Mouse (Mus musculus) heart, adult 2 months (tissue): ENCODE measurements around the gene Myo10.

Experiments used
- CTCF ChIP-seq: fragments of 200-600 bp; IDR thresholded peaks from 2 replicates; pipeline ENCODE4 v1.8.1; 2022; ENCODE audit warnings: antibody characterized with exemption, mild to moderate bottlenecking, moderate library complexity
- EP300 ChIP-seq: fragments of 200-500 bp; IDR thresholded peaks from 2 replicates; pipeline ENCODE4 v1.6.1; 2011; ENCODE audit warnings: low read depth, low read length, control low read depth; ENCODE audit not compliant: insufficient read depth
- POLR2A ChIP-seq: fragments of 200-500 bp; IDR thresholded peaks from 2 replicates; pipeline ENCODE4 v1.6.1; 2011; ENCODE audit warnings: mild to moderate bottlenecking, low read depth, low read length, control low read depth; ENCODE audit not compliant: insufficient read depth

DNA sequence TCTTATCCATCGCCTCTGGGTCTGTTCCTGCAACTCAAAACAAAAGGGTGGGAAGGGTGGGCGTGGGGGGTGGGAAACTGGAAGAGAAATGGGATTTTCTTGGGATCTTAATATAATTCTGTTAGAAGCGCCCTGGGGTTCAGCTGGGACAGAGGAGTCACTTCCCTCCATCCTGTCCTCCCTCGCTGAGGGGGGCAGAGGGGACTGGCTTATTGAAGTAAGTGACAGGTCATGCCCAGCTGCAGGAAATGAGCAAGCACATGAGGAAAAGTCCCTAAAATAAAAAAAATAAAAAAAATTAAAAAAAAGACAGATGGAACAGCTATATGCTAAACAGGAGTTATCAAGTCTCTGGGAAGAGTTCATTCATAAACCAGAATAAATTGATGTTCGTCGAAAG, 40.3 kb upstream of the Myo10 start:
- TF ChIP-seq CTCF (no peak), POLR2A (no peak), EP300 (no peak)
